Mouse (Mus musculus): Measurements from ENCODE around the gene Selenoi.
"Not testable (repeated sequence)": the region's sequence is repeated elsewhere in the genome, so short reads cannot be mapped to it uniquely, and the experiment has no call there.

Gene Selenoi

DNA sequence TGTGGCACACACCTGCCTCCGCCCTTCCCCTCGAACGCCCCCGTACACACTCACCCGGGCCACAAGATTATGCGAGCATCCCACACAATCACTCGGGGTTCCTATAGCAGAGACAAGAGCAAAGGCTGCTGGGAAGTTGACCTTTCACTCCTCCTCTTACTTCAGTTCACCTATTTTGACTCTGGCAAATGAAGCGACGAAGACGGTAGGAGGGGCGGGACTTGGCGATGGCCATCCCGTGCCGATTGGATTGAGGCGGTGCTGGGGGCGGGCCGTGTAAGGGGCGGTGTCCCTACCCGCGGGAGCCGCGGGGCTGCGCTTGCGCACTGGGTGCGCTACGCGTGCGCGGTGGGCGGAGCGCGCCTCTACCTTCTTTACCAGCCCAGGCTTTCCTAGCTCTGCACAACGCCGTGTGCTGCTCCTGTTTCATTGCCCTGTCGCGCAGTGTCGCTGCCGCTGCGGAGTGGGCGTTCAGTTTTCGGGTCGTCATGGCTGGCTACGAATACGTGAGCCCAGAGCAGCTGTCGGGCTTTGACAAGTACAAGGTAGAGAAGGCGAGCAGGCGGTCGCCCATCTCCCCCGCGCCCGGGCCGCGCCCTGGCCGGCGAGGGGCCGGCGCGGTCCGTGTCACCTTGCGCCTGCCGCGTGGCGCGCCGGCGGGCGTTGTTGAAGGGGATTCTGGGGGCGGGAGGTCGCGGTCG is at the start of gene Selenoi:
Gene Selenoi, plus strand, starts transcription at position 311 of the 701 bp plus-strand sequence.
- peak; percentile 98 for DNase-seq (ENCODE audit: low spot score)

DNA sequence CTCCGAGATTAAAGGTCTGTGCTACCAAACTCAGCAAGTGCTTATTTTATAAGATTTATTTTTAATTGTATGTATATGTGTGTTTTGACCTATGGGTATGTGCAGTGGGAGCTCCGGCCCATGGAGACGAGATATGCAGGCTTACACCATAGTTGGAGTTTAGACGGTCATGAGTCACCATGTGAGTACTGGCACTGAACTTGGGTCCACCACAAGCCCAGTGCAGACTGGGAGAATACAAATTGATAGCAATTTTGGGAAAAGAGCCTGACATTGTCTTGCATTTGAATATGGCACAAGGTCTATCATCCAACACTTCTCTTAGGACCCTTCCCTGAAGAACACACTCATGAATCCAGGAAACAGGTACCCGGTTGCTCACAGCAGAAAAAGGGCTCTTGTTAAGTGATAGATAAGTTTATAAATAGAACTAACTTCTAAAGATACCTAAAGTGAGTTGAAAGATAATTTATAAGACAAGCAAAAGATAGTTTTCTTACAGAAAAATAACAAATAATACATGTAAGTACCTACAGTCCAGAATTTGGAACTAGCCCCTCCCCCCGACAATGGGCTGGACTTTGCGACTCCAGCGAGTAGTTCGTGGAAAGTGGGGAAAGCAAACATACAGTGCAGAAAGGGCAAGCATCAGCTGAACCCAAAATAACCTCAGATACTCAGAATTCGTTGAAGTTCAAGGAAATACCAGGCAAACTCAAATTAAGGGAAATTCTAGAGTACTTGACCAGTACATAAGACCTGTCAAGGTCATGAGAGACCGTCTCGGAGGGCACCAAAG is 44.5 kb upstream of the Selenoi start:
- no peak for DNase-seq (ENCODE audit: low spot score)

DNA sequence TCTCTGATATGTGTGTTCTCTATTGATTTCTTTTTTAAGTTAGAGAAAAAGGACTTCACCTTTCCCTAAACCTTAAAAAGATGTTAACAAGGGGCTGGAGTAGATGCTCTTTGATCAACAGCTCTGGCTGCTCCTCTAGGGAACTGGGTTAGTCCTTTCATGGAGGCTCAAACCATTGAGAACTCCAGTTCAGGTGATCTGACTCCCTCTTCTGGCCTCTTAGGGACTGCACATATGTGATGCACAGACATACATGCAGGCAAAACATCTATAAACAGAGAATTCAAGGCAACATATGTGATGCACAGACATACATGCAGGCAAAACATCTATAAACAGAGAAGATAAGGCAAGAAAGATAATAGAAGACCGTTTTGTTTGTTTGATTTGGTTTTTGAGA is 39.9 kb upstream of the Selenoi start:
- no peak for DNase-seq (ENCODE audit: low spot score)

DNA sequence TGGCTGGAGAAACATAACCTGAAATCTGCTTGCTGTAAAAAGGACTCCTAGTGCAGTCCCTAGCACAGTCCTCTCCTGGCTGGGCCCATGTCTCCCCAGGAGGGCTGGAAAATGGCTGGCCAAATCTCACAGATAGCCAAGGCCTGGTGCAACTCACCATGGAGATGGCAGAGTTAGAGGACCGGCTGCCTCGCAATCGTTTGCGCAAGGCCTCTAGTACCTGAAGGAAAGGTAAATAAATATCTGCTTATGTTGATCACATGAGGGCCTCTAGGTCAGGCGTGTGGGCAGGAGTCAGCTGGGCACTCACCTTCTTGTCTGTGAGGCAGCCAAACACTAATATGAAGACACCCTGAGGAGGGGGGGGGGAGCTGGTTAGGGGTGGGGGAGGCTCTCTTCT is 37.0 kb upstream of the Selenoi start:
- DNase-seq (ENCODE audit: low spot score): no peak

DNA sequence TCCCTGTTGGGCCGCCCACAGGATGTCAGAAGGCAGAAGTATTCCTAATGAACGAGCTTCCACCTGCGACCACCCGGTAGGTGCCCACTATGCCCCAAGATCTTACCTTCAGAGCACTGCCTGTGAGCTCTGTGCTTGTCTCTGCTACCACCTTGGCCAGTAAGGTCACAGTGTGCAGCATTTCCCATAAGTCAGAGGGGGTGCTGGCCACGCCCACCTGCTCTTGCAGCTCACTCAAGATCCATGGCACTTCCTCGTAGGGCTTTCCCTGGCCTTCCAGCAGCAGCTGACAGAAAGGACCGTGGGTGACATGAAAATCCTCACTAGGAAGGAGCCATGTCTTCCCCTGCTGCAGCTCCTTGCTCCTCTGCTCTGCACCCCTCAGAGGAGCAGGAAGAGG is 34.1 kb upstream of the Selenoi start:
- DNase-seq (ENCODE audit: low spot score): no peak

DNA sequence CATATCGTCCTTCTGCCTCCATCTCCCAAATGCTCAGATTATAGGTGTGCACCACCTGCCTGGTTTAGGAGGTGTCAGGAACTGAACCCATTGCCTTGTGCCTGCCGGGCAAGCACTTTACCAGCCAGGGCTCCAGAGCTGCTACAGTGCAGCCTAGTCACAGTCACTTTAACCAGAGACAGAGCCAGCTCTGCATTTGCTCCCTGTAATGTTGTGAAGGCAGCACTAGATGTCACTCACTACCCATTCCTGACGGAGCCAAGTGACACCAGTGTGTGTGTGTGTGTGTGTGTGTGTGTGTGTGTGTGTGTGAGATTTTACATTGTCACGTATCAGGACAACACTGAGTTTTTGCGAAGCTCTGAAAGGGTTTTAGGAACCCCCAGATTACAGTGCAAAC is 30.9 kb upstream of the Selenoi start:
- no peak for DNase-seq (ENCODE audit: low spot score)

DNA sequence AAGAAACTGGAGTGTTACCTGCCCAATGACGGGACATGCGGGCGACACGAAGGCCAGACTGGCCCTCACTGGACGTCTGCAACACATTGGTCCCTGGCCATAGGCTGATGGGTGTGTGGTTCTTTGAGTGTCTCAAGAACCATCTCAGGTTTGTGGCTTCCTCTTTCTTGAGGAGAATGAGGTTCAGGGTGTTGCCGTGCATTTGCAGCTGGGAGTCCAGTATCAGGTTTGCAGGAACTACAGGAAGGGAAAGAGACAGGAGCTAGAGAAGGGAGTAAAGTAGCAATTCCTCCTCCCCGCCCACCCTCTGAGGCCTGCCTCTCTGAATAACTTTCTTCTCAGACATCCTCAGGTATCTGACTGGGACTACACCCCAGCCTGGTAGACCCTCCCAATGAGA is 30.2 kb upstream of the Selenoi start:
- no peak for DNase-seq (ENCODE audit: low spot score)

DNA sequence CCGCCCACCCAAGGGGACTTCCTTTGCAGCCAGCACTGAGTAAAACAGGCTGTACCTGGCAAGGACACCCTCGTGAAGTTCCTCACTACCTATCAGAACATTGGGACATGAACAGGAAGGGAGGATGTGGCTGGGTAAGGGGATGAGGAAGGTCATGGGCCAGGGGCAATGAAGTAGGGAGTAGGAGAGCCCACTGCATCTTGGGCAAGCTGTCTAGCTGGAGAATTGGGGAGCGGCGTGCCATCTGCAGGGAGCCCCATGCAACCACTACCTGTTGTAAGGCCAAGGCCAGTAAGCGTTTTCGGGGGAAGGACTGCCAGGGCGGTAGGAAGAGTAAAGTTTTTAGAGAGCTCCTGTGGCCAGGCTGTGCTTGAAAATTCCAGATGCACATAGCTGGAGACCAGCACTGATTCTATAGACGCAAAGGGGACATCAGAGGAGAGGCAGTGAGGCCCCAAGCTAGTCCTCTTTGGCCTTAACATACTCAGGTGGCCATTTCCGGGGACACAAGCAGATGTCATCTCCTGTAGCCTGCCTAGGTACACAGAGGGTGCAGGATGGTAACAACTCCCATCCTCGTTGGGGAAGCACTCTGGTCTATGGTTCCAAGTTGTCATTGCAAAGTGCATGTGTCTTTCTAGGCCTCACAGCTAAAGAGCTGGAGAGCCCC is 29.0 kb upstream of the Selenoi start:
- DNase-seq (ENCODE audit: low spot score): no peak

DNA sequence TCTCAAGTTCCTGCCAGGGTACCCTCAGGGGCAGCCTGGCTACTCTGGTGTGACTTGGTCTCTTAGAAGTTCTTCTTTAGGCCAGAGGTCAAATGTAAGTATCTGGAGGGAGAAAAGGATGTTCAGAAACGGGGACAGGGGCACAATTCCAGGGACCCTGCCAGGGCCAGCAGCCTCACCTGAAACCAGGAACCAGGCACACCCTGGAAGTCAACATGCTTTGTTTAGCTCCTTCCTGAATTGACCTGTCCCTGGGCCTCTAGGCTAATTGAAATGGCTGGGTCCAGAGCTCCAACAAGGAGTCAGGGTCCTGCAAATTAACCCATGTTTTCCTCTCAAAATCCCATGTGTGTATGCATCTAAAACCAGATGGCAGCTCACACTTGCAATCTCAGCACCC is 27.9 kb upstream of the Selenoi start:
- DNase-seq (ENCODE audit: low spot score): no peak

DNA sequence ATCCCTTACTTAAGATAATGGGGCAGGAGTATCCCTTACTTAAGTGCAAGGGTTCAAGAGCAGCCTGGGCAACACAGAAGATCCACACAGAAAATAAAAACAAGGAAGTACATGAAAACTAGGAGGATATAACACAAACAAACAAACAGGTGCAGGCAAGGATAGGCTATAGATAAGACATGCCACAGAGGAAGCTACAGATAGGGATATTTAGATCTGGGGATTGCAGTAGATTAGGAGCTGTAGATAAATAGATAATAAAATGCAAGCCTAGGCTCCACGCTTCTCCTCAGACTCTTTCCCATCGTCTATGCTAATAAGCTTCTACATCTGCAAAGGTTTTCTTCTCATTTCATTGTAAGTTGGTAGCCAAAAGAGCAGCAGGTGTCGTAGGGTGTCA is 27.3 kb upstream of the Selenoi start:
- no peak for DNase-seq (ENCODE audit: low spot score)

DNA sequence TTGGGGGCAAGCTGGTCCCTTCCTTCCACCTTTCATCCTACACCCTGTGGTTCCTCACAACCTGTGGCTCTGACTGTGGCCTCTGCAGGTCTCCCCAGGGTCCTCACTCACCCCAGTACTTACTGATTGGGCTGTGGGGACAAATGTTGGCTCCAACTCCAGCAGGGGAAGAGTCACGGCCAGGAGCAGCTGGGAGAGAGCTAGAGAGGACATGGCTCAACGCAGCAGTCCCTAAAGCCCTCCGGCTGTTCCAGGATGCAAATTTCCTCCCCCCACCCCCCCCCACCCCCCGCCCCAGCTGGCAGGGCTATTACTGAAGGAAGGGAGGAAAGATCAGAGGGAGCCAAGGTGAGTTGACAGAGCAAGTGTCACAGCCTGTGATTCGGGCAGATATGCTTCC is 26.9 kb upstream of the Selenoi start, which contains the start of gene Adgrf3:
Gene Adgrf3, minus strand, starts transcription at position 230 of the 400 bp plus-strand sequence.
- no peak for DNase-seq (ENCODE audit: low spot score)

DNA sequence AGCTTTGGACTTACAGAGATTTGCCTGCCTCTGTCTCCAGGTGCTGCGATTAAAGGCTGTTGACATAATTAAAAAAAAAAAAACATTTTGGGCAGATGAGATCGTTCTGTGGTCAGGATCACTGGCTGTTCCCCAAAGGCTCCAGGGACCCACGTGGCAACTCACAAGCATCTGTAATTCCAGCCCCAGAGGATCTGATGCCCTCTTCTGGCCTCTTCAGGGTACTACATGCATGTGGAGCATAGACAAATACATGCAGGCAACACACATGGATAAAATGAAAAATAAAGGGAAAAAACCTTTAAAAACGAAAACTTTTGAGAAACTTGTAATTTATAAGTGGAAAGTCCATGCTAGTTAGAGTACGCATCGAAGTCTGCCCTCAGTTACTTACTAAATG is 25.1 kb upstream of the Selenoi start:
- DNase-seq (ENCODE audit: low spot score): no peak

DNA sequence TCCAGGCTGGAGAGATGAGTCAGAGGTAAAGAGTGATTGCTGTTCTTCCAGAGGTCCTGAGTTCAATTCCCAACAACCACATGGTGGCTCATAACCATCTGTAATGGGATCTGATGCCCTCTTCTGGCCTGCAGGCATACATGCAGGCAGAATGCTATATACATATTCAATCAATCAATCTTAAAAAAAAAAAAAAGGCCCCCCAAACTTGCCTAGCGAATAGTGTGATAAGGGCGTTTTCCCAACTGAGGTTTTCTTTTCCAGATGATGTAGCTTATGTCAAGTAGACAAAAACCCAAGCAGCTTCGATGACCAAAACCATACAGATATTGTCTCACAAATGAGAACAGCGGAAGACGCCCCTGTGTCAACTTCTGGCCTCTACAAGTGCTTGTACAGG is 21.6 kb upstream of the Selenoi start:
- not testable (repeated sequence) for DNase-seq (ENCODE audit: low spot score)

DNA sequence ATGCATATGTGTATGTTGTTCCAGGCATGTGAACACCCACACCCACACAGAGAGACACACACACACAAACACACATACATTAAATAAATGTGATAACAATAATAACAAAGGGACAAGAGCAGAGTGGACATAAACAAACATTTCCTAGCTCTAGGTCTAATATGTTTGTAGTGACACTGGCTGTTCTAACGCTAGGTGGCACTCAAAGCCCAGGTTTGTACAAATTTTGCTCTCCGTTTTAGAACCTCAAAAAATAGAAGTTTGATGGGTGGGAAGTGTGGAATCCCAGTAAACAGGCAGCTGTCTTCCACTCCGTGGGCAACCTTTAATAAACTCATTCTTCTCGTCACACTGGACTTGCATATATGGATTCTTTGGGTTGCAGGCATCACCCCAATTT is 17.5 kb upstream of the Selenoi start:
- DNase-seq (ENCODE audit: low spot score): no peak

DNA sequence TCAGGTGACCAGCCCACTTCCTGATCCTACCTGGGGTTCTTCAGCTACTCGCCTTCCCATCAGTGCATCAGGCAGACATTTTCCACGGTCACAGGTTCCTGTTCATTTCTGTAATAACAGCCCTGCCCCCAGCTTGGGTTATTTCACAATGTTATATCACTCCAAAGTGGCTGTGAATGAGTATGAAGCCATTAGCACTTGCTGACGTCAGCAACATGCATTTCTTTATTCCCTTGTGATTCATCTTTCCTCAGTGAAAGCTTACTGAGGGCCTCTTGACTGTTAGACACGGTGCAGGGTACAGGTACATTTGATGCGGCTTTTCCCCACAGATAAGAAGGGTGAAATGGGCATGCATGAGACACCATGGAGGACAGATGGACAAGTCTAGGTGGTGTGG is 16.4 kb upstream of the Selenoi start:
- DNase-seq (ENCODE audit: low spot score): no peak

DNA sequence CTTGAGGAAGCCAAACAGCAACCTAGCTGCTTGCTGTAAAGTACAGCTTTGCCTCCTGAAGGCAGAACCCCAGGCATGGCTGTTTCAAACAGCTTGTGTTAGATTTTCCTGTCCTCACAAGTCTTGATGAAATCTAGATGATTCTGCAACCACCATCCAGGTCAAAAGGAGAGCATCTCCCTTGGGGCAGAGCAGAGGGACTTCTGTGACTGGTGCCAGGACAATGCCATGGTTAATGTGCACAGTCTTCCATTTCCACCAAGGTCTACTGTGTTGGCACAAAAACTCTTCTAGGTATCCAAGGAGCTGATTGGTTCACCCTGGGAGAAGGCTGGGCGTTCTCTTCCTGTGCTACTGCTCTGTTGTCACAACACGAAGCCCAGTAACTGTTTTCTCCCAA is 12.7 kb upstream of the Selenoi start:
- DNase-seq (ENCODE audit: low spot score): no peak

DNA sequence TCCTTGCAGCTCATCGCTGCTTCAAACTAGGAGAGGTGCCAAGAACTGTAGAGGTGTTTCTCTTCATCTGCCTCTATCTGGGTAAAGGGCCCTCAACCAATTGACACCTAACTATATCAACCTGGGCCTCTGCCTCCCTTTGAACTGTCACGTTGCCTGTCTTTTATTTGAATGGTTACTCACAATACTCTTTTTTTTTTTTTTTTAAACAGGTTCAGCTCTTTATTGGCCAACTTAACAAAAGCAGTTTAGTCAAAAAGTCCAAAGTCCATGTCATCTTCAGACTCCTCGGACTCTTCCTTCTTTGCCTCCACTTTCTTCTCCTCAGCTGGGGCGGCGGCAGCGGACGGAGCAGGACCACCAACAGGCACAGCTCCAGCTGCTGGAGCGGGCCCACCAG is 11.7 kb upstream of the Selenoi start:
- DNase-seq (ENCODE audit: low spot score): no peak

DNA sequence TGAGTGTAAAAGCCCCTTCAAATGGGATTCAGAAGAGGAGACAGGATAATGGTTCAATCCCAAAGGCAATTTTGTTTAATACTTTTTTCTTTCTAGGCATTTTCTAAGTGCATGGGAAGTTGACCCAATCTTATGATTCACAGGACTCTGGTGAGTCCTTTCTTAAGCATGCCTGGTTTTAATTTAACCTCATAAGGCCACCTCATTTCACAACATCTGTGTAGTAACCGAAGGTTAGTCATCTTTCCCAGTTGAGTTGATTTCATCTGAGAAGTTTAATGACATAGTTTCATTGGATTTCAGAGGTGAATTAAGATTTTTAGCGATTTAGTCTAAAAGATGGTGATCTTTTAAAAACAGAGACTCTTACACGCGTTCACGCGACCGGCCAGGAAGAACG is 9.7 kb upstream of the Selenoi start:
- no peak for DNase-seq (ENCODE audit: low spot score)

DNA sequence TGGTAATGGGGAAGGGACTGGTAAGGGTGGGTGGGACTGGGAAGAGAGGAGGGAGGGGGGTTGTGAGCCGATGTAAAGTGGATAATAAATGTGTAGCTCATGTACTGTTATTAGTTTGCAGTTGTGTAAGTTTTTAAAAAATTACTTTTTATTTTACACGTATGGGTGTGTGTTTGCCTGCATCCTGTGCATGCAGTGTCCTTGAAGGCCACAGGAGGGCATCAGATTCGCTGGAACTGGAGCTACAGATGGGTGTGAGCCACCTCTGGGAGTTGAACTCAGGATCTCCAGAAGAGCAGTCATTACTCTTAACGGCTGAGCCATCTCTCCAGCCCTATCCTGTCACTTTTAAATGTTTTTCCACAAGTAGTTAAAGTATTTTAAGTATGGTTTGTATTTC is 1.5 kb upstream of the Selenoi start:
- no peak for DNase-seq (ENCODE audit: low spot score)

DNA sequence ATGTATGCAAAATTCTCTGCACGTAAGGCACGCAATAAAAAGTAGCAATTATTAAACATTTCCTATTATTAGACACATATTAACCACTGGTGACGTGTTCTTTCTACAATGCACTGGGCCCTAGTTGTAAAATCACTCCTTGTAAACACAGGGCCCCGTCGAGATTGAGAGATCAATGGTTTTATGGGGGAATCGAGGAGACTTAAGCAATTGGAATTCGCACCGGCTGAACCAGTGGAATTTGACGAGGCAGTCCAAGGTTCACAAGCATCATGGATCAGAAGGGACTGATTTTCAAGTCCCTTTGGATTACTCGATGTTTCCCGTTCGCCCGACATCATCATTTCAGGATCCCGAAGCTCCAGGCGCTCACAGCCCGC is 500 bp upstream of the Selenoi start:
- DNase-seq (ENCODE audit: low spot score): no peak

DNA sequence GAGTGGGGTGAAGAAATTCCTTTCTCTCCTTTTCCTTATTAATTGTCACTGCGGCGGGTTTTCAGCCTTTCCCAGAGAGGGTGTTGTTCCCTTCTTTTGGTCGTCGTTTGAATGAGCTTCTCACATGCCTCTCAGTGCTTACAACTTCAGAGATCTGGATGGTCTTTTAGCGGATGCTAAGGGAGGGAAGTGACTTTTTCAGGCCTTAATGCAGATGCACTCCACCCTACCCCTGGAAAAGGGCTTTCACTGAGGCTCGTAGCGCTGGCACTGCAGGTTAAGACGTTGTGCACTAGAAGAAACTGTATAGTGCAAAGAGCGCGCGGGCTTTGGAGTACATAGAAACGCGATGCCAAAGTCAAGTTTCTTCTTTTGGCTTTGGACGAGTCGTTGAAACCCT is 661 bp downstream of the Selenoi start:
- peak; percentile 16 for DNase-seq (ENCODE audit: low spot score)

DNA sequence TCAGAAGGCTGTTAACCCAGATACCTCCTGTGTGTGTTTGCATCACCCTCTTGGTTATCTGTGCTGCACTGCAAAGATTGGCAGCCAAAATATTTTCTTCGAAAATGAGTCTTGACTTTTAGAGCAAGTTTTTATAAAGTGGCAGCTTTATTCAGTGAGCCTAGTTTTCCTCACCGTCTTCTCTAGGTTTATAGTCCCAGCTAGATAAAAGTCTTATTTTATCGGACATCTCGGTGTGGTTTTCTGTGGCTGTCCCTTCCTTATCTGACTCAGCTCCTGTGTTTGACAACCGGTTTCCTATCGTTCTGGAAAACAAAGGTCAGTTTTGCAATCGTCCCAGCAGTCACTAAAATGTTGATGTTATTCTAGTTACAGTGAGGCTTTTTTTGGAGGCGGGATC is 1.6 kb downstream of the Selenoi start:
- no peak for DNase-seq (ENCODE audit: low spot score)

DNA sequence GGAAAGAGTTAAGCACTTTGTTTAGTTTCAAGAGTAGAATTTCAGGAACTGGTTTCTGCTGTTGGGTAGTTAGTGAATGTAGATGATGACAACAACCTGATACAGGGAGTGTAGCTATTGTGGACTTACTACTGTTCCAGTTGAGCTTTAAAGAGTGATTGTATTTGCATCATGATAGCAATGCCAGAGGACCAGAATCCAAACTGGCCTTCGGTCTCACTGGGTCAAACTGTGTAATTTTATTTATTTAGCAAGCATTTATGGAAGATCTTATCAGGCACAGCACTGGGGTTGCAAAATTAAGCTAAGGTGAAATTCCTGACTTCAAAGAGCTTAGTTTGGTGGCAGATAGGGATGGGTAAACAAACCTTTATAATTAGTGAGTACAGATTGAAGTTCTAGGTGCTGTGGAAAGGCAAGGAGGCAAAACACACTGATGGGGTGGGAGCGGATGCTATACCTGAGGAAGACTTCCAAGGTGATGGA is 3.3 kb downstream of the Selenoi start:
- DNase-seq (ENCODE audit: low spot score): no peak

Measured in testis, postnatal 14 days (tissue).